Mouse (Mus musculus) spleen, adult 2 months (tissue): Measurements from ENCODE around the gene Kcnk3. TPM values are rescaled to one million over a fixed set of nuclear protein-coding genes. Genes with fewer than 3 reads are reported as not detected.

Experiments used
- DNase-seq, 2 experiments: peaks; one replicate each; pipeline versions ENCODE4 v3.0.0 to v3.0.0-alpha.2; 2012 to 2021; ENCODE audit warnings: low spot score in 2 of 2, low read depth in 1 of 2
- H3K27ac ChIP-seq: fragments of 200-500 bp; 2 replicates; pipeline ENCODE4 v1.5.1; 2012; ENCODE audit warnings: low read length, inconsistent platforms; ENCODE audit not compliant: insufficient read depth
- H3K27me3 ChIP-seq: fragments of 200-500 bp; 2 replicates; pipeline ENCODE4 v1.6.1; 2012; ENCODE audit warnings: mild to moderate bottlenecking, moderate library complexity, low read length, inconsistent platforms; ENCODE audit not compliant: control insufficient read depth, insufficient read depth
- H3K36me3 ChIP-seq: fragments of 200-500 bp; 2 replicates; pipeline ENCODE4 v1.6.1; 2012; ENCODE audit warnings: mild to moderate bottlenecking, low read length, inconsistent platforms; ENCODE audit not compliant: control insufficient read depth, insufficient read depth
- H3K4me1 ChIP-seq: fragments of 200-500 bp; 2 replicates; pipeline ENCODE4 v1.6.1; 2011; ENCODE audit warnings: inconsistent platforms; ENCODE audit not compliant: control insufficient read depth, insufficient read depth, insufficient read length
- H3K4me3 ChIP-seq: fragments of 200-500 bp; 2 replicates; pipeline ENCODE4 v1.5.1; 2011; ENCODE audit warnings: mild to moderate bottlenecking, inconsistent platforms; ENCODE audit not compliant: insufficient read depth, insufficient read length; ENCODE audit errors: extremely low read depth
- CTCF ChIP-seq: fragments of 200-500 bp; IDR thresholded peaks from 2 replicates; pipeline ENCODE4 v1.5.1; 2011; ENCODE audit warnings: mild to moderate bottlenecking, inconsistent platforms; ENCODE audit not compliant: insufficient read depth, insufficient read length, insufficient replicate concordance; ENCODE audit errors: extremely low read depth
- POLR2A ChIP-seq: fragments of 200-500 bp; IDR thresholded peaks from 2 replicates; pipeline ENCODE4 v1.6.1; 2011; ENCODE audit warnings: low read depth, low read length, inconsistent platforms
- WGBS: fragments of 180-500 bp; shearing (Covaris S2); methylation state at CpG from one replicate; pipeline ENCODE4 v1.1.7; 2018; 5-methylcytosine and 5-hydroxymethylcytosine counted together
- polyA plus RNA-seq: library from polyadenylated mRNA; depleted of rRNA; stranded (reverse); fragments of >200 nt; gene quantifications from 2 replicates; pipeline ENCODE4 v1.2.3, GENCODE M21; 2012

Gene Kcnk3
- polyA plus RNA-seq, 1 experiment, result 7.9 TPM

DNA sequence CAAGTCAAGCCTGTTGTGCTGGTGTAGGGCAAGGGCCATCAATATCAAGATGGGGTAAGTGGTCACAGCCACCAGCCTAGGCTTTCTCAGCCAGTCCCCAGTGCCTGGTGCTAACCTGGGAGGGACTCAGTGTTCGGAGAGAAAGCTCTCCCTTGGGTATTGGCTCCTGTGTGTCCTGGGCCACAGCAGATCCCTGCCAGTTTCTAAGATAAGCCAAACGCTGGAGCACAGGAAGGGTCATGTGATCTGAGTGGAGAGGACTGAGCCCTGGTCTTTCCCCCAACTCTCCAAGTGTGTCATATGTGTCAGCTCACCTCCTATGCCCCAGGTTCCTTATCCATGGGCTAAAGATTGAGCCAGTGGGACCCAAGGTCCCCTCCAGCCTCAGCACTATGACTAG, 869 bp upstream of the Kcnk3 start:
- 37% methylated on average over 2 of the region's 2 CpGs for WGBS
- DNase-seq, result no peak
- no peak overlapping the region for H3K4me3 ChIP-seq
- H3K36me3 ChIP-seq, result no peaks in the 10 kb centered on the region
- H3K27ac ChIP-seq, result no peak overlapping the region
- H3K4me1 ChIP-seq, result peaks cover 8% of the 10 kb centered on the region
- TF ChIP-seq CTCF (no peak), POLR2A (no peak)
- peaks cover 14% of the 10 kb centered on the region for H3K27me3 ChIP-seq

GRCm38 (mm10) chr5:30588301-30588968, 465 bp downstream of the Kcnk3 start:
- 5% methylated on average over 69 of the region's 70 CpGs for WGBS
- peak overlapping the region; percentile 5; the same call in 1 of the 2 replicates for H3K4me3 ChIP-seq
- H3K27ac ChIP-seq, result no peak overlapping the region
- peaks cover 14% of the 10 kb centered on the region for H3K4me1 ChIP-seq
- H3K36me3 ChIP-seq, result no peaks in the 10 kb centered on the region
- peaks cover 14% of the 10 kb centered on the region for H3K27me3 ChIP-seq
- TF ChIP-seq CTCF (no peak), POLR2A (no peak)
- DNase-seq, result no peak

GRCm38 (mm10) chr5:30589069-30589468, 1.1 kb downstream of the Kcnk3 start:
- Histone ChIP-seq H3K36me3 (no peaks in the 10 kb centered on the region), H3K27ac (no peak overlapping the region), H3K4me1 (peaks cover 19% of the 10 kb centered on the region), H3K27me3 (peaks cover 14% of the 10 kb centered on the region), H3K4me3 (no peak overlapping the region)
- WGBS, result 67% methylated on average over 4 of the region's 4 CpGs
- TF ChIP-seq CTCF (no peak), POLR2A (no peak)
- no peak for DNase-seq

DNA sequence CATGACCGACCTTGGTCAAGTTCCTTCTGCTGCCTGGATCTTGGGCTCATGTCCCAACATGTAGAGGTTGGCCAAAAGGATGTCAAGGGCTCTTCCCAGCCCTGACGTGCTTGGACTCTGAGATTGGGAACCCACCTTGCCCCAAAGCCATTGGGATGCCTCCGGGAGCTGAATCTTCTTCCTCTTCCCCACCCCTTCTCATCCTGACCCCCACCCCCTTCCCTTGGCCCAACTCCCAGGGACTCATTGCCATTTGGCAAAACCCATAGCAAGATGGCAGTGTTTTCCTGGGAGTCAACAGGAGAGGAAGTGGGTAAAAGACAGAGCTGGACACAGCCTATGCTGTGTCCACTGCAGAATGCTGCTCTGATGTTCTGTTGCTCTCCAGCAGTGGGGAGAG, 1.6 kb downstream of the Kcnk3 start:
- TF ChIP-seq CTCF, result no peak
- no peak for TF ChIP-seq POLR2A
- H3K4me3 ChIP-seq, result no peak overlapping the region
- WGBS, result 75% methylated on average over 3 of the region's 3 CpGs
- no peaks in the 10 kb centered on the region for H3K36me3 ChIP-seq
- no peak overlapping the region for H3K27ac ChIP-seq
- H3K27me3 ChIP-seq, result peaks cover 14% of the 10 kb centered on the region
- no peak for DNase-seq
- peaks cover 20% of the 10 kb centered on the region for H3K4me1 ChIP-seq

- H3K4me1 ChIP-seq, result peaks cover 27% of the 10 kb centered on the region
- no peak overlapping the region for H3K4me3 ChIP-seq
- peaks cover 14% of the 10 kb centered on the region for H3K27me3 ChIP-seq
- no peak for DNase-seq
- no peak overlapping the region for H3K27ac ChIP-seq
- WGBS, result 82% methylated on average over 5 of the region's 5 CpGs
- no peaks in the 10 kb centered on the region for H3K36me3 ChIP-seq
- no peak for TF ChIP-seq POLR2A
- TF ChIP-seq CTCF, result no peak
These were observed 2.3 kb downstream of the Kcnk3 start for GRCm38 (mm10) chr5:30590231-30590630.

DNA sequence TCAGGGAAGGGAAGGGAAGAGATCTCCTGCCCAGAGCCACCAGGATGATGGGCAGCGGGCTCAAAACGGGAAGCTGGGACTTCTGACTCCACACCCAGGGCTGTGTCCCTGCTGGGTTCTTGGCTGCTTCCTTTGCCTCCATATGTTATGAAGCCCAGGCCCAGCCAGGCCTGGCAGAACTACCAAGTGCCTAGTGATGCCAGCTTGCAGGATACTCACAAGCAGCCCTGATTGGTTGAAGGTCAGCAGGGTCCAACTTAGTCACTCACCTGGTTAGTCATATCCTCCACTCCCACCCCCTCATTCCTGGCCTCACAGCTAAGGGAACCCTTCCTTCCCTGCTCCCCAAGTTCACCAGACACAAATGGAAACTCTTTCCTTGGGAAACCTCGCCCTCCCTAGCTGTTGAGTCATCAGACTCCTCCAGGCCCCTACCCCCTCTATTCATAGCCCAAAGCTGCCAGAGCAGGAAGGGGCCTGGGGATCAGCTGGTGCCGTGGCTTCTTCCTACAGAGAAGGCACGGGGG, 3.3 kb downstream of the Kcnk3 start:
- no peaks in the 10 kb centered on the region for H3K36me3 ChIP-seq
- no peak overlapping the region for H3K4me3 ChIP-seq
- WGBS, result 61% methylated on average over 5 of the region's 5 CpGs
- TF ChIP-seq POLR2A, result no peak
- no peak for TF ChIP-seq CTCF
- peaks cover 27% of the 10 kb centered on the region for H3K4me1 ChIP-seq
- peaks cover 14% of the 10 kb centered on the region for H3K27me3 ChIP-seq
- no peak overlapping the region for H3K27ac ChIP-seq
- no peak for DNase-seq

- no peak overlapping the region for H3K4me3 ChIP-seq
- H3K27me3 ChIP-seq, result peaks cover 14% of the 10 kb centered on the region
- WGBS, result 81% methylated on average over 8 of the region's 8 CpGs
- TF ChIP-seq CTCF (no peak), POLR2A (no peak)
- DNase-seq, result no peak
- H3K4me1 ChIP-seq, result peaks cover 27% of the 10 kb centered on the region
- H3K27ac ChIP-seq, result no peak overlapping the region
- H3K36me3 ChIP-seq, result no peaks in the 10 kb centered on the region
These were observed 3.8 kb downstream of the Kcnk3 start for GRCm38 (mm10) chr5:30591786-30592185.
